Mouse (Mus musculus) brain, embryonic 14.5 days (tissue): ENCODE results near the gene Ablim1. TPM values are rescaled to one million over a fixed set of nuclear protein-coding genes. Genes with fewer than 3 reads are reported as not detected.
A peak's percentile ranks its signal among the peaks of the same experiment; 100 is the strongest.

ENCODE experiments used
- DNase-seq: peaks from one replicate; pipeline ENCODE4 v3.0.0-alpha.2; 2011; ENCODE audit warnings: low read depth
- CTCF ChIP-seq: fragments of 200-500 bp; IDR thresholded peaks from 2 replicates; pipeline ENCODE4 v1.5.1; 2012; ENCODE audit warnings: inconsistent platforms, mild to moderate bottlenecking, moderate library complexity, borderline replicate concordance; ENCODE audit not compliant: insufficient read depth, insufficient read length; ENCODE audit errors: extremely low read depth
- POLR2A ChIP-seq: fragments of 200-500 bp; IDR thresholded peaks from 2 replicates; pipeline ENCODE4 v1.6.1; 2012; ENCODE audit warnings: mild to moderate bottlenecking, inconsistent platforms, borderline replicate concordance; ENCODE audit not compliant: poor library complexity, insufficient read depth, insufficient read length, severe bottlenecking; ENCODE audit errors: extremely low read depth
- polyA plus RNA-seq: library from polyadenylated mRNA; depleted of rRNA; stranded (reverse); fragments of >200 nt; gene quantifications from 2 replicates; pipeline ENCODE4 v1.2.3, GENCODE M21; 2012

Ablim1 gene
- polyA plus RNA-seq, 1 experiment: 40.7 TPM

DNA sequence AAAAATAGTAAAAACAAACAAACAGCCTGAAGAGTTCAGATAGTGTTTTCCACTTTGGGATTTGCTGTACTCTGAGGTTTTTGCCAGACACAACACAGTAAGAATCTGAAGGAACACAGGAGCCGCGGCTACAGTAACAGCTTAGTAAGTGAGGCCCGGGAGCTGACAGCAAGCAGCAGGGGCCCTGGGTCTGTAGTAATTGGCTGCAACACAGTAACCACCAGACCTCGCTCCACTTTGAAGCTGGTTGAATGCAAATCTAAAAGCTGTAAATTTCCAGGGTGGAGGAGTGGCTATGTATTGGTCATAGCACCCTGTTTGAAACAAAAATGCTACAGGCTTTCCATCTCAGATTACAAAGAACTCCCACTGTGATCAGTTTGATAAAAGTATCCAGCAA is 252.0 kb downstream of the Ablim1 start:
- TF ChIP-seq CTCF: no peak
- TF ChIP-seq POLR2A: no peak
- no peak for DNase-seq

DNA sequence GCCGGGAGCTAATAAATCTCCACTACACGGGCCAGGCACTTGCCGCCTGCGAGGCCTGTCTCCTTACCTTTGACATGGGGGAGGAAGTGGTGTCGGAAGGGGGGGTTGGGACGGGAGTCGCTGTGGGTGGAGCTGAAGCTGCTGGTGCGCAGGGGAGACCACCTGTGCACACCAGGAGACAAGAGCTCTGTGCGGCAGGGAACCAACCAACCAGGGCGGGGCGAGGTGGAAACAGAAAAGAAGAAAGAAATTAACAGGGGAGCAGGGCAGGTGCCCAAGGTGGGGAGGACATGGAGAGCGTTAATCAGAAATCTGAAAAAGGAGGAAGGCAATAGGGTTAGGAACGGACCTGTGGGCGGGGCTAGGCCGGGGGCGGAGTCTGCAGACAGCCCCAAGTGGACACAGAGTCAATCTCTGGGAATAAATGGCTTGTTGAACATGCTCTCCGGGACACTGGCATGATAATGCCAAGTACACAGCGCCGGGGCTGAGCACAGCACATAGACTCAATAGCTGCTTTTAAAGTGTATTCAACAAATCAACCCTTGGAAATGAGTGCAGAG is 255.6 kb downstream of the Ablim1 start:
- no peak for DNase-seq
- TF ChIP-seq POLR2A: no peak
- TF ChIP-seq CTCF: no peak

DNA sequence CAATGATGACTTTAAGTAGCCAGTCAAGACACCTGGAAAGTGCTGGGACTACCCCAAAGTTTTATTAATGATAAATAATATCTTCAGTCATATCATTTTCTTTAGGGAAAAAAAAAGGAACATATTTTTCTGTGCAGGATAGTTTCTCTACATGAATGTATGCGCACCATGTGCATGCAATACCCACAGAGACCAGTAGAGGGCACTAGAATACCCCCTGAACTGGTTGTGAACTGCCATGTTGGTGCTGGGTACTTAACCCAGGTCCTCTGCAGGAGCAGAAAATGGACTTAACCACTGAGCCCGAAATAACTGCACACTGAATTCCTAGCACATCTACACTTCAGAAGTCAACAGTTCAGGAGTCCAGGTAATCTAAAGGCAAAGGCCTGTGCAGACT is 257.2 kb downstream of the Ablim1 start:
- TF ChIP-seq POLR2A (no peak), CTCF (peak; percentile 40; the same call in 1 of the 2 replicates)
- no peak for DNase-seq

DNA sequence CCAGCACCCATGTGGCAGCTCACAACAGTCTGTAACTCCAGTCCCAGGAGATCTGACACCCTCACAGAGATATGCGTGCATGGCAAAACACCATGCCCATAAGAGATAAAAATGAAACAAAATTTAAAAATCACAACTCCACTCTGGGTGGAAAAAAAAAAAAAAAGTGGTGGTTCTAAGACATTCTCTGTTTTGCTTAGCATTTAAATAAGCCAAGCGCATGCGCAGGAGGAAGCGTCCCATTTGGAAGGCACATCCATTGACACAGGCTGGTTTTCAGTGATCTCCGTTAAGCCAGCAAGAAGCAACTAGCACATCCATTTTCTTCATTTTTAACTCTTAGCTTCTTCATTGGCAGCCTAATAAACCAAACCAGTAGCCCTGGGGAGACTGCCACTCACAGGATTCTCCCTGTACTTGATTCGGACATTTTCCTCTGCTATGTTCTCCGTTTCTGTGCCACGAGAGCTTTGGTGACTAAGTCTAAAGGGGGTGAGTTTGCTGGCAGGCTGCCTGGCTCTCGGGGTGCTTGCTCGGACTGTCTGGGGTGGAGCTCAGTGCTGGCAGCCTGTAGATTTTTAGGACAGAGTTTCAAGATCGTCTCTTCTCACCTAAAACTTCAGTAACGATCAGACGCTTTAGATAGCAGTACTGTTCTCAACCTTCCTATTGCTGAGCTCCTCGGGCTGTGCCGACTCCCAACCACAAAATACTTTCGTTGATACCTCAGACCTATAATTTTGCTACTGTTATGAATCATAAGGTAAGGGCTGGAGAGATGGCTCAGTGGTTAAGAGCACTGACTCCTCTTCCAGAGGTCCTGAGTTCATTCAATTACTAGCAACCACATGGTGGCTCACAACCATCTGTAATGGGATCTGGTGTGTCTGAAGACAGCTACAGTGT is 259.3 kb downstream of the Ablim1 start:
- DNase-seq: no peak
- TF ChIP-seq POLR2A (no peak), CTCF (no peak)

DNA sequence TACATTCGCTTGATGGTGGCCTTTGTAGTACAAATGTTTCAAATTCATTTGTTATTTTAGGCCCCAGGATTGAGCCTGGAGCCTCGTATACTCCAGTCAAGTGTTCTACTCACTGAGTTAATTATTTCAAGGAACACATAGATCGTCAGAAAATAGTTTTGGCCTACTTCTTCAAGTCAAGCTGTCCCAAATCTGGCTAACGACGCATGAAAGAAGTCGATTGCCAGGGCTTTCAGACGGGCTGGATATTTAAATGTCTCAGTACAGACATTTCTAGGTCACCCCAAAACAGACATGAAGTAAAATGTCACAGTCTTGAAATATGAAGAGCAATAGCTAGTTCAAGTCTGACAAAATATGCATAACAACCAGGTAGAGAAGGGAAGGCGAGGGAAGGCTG is 261.8 kb downstream of the Ablim1 start:
- TF ChIP-seq POLR2A (no peak), CTCF (no peak)
- DNase-seq: no peak

DNA sequence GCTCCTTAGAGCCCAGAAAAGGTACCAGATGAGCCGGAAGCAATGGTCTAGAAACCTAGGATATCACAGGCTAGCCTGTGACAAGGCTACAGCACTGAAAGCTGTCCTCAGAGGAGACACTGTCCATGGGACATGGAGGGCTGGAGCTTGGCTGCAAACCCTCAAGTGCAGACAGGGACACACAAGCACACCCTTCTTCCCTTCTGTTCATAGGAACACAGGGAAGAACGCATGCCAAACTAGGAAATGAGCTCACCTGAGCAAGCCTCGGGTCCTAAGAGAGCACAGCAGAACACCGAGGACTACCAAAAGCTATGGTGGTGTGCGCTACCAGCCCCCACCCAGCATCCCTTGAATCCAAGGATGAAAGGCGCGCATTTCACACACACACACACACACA is 262.7 kb downstream of the Ablim1 start:
- DNase-seq: no peak
- TF ChIP-seq POLR2A: no peak
- no peak for TF ChIP-seq CTCF

DNA sequence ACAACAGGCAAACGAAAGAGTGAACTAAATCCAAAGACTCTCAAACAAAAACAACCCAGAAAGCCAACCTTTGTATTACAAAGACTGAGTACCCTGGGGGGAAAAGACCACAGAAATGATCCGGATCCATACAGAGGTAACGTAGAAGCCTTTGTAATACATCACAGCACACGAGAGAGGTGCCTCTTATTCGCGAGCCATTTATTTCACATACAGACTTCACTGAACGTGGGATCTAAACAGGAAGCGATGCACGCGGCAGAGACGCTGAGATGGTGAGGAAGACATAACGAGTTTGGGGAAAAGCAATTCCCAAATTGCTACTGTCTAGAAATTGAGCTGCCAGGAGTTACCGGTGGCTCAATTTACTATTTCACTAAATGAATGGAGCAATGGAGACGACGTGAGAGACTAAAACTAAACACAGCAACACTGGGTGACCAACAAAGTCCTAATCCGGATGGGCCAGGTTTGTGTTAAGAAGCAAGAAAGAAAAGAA is 265.1 kb downstream of the Ablim1 start:
- peak; percentile 58 for DNase-seq
- TF ChIP-seq POLR2A (no peak), CTCF (no peak)

DNA sequence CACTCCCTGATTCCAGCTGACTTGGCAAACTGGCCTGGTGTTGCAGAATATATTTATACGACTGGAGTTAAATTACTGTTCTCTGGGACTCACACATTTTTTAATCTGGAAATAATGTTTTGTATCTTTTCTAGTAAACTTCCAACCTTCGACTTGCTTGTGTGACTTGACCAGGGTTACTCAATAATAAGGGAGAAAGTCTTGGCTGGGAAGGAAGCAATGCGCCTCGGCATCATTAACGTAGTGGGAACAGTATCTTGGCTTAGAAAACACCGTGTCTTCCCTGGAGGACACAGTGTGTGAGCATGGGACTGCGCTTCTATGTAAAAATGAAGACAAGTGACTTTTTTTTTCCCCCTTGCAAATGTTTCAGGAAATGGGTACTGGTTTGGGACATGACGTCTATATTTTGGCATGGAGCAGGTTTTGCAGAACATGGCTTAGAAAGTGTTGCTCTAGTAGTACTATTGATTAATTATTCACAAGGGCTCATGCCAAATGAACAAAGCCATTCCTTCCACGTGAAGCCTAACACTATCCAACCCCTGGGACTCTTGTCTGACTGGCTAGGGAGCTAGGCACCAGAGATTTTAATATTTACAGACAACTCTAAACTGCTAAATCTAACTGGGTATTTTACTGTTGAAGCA is 266.9 kb downstream of the Ablim1 start:
- no peak for DNase-seq
- TF ChIP-seq CTCF (no peak), POLR2A (no peak)

DNA sequence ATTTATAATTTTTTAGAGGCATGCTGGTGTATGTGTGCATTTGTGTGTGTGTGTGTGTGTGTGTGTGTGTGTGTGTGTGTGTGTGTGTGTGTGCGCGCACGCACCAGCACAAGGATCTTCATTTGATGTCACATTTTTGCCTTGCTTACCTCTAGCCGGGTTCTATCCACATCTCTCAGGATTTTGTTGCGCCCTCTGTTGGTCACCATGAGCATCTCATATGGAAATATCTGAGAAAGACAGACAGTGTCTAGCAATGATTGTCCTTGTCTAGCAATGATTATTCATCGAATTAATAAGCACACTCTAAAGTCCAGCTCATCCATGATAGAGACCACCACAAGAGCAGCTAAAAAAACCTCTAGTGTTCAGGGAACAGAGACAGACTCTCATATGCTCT is 275.5 kb downstream of the Ablim1 start:
- DNase-seq: peak; percentile 56
- TF ChIP-seq CTCF: peak; percentile 62
- no peak for TF ChIP-seq POLR2A

DNA sequence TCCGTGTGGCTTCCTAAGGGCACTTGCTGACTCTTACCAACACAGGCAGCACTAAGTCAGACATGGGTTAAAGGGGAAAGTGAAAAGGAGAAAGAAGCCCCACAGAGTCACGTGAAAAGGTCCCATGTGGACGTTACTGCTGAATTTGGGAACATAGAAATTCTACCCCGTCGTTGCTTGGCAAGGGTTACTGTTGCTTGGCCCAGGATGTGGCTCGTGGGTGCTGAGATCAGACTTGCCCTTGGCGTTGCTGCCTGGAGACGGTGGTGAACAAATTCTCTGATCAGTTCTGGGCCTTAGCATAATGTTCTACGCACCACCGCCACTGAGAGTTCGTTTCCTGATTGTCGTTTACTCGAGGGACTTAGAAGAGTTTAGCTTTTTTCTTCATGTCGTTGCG is 277.9 kb downstream of the Ablim1 start:
- TF ChIP-seq CTCF: no peak
- TF ChIP-seq POLR2A: no peak
- DNase-seq: no peak

DNA sequence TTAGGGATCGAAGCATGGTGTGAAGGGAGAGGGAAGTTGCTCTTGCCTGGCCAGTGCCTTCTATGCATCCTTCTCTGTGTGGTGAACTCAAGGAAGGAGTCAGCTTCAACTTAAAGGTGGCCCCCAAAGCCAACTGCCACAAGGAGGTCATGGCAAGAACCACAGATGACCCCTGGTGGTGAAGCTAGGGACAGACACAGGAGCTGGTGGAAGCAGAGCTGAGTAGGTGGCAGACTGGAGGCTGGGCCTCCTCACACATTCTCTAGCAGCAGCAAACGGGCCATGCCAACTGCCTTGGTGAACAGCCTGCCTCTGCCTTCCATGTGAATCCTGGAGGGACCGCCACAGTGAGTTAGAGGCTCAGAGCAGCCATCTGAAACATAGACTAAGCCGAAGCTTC is 283.1 kb downstream of the Ablim1 start:
- no peak for TF ChIP-seq POLR2A
- TF ChIP-seq CTCF: peak; percentile 69
- peak; percentile 35 for DNase-seq
